Mouse (Mus musculus) Patski (cell line): ENCODE measurements around the gene Spata9. TPM values are rescaled to one million over a fixed set of nuclear protein-coding genes. Genes with fewer than 3 reads are reported as not detected.

Source experiments
- ATAC-seq: fragments of 100-300 bp; one replicate; pipeline ENCODE4 v1.8.0; 2021
- CTCF ChIA-PET: fragments of 350-600 bp; sonication (Branson Sonifier 250); formaldehyde crosslinking; loops from one replicate; lab custom pipeline; 2022; ENCODE audit warnings: inconsistent platforms; lab: Charles Lee
- POLR2A ChIA-PET: fragments of 350-600 bp; sonication (Branson Sonifier 250); formaldehyde crosslinking; loops from one replicate; lab custom pipeline; 2022; ENCODE audit warnings: antibody characterized with exemption, inconsistent platforms; lab: Charles Lee
- DNase-seq: peaks from one replicate; pipeline ENCODE4 v3.0.0-alpha.2; 2011; ENCODE audit warnings: low read depth, low spot score
- H3K27me3 ChIP-seq: fragments of 371-371 bp; one replicate; pipeline ENCODE4 v1.5.1; 2021
- CTCF ChIP-seq: fragments of 100-300 bp; IDR thresholded peaks from one replicate; pipeline ENCODE4 v1.5.1; 2021
- in situ Hi-C: fragments of 300-500 bp; cut with MboI; formaldehyde crosslinking; loops from 3 replicates; pipeline ENCODE4 v1.11.1; 2018; ENCODE audit warnings: low pct_unique_long_range_greater_than_20kb, mixed read lengths
- polyA plus RNA-seq: library from polyadenylated mRNA; unstranded; gene quantifications from one replicate; pipeline ENCODE4 v1.2.3, GENCODE M21; 2021

Gene Spata9
- polyA plus RNA-seq, 1 experiment from 2014 or later, result 1.7 TPM

DNA sequence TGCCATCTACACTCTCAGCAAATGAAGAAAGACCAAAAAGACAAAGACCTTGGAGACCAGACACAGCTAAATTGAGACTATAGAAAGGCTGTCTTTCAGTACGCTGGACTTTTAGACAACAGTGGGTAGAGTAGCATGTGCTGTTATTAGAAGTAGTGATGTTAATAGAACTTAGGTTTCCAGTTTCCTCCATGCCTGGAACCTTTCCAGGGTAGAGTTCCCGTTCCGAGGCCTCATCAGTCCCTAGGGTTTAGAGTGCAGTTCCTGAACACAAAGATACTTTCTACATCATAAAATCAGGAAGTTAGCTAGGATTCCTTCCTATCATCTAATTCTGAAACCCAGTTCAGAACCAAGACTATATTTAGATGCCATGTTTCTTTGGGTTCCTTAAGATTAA lies 57.6 kb downstream of the Spata9 start:
- in situ Hi-C loops, result loop anchor here (10.0 kb wide), 1 partner anchor 800 kb away; no protein-coding TSS in a partner anchor
- ChIA-PET CTCF (no interaction called here), POLR2A (no interaction called here)
- ATAC-seq, result no peak
- no peak for TF ChIP-seq CTCF
- no peak for DNase-seq
- H3K27me3 ChIP-seq, result no peaks in the 10 kb centered on the region

DNA sequence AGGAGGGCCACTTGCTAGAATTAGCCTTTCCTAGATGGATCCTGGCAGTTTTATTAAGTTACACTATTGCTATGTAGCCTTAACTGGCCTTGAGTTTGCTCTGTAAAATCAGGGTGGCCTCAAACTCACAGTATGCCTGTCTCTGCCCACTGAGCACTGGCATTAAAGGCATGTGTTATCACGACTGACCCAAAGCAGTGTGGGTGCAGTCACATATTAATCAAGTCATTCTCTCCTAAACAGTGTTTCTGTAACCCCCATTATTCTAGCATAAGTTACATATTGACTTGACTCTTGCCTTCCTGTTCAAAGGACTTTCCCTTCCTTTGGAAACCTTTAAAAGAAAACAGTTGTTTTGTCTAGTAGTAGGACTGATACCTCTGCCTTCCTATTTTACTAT lies 75.5 kb downstream of the Spata9 start:
- no peak for ATAC-seq
- no peak for DNase-seq
- no peaks in the 10 kb centered on the region for H3K27me3 ChIP-seq
- ChIA-PET CTCF (no interaction called here), POLR2A (no interaction called here)
- no peak for TF ChIP-seq CTCF
- in situ Hi-C loops, result no loop called here

DNA sequence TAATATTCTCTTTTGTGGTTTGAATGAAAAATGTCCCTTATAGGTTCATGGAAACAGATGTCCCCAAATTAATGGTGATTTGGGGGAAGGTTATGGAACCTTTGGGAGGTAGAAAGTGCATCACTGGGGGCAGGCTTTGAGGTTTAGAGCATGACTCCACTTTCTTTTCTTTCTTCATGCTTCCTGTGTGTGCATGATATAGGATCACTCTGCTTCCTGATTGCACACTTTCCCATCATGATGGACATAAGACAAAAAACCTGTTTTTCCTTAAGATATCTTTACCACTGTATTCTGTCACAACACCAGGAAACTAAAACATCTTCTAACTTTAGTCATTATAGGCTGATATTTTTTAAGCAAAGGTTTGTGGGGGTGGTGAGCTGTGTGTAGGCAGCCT lies 78.0 kb downstream of the Spata9 start:
- H3K27me3 ChIP-seq, result no peaks in the 10 kb centered on the region
- TF ChIP-seq CTCF, result no peak
- ChIA-PET POLR2A (no interaction called here), CTCF (no interaction called here)
- in situ Hi-C loops, result no loop called here
- no peak for ATAC-seq
- DNase-seq, result no peak

Other genes starting within 250 kb of the Spata9 start
- 123 TPM for gene Glrx, start 127.3 kb upstream of the Spata9 start, polyA plus RNA-seq
- 36.4 TPM for gene Rhobtb3, start 23.2 kb upstream of the Spata9 start, polyA plus RNA-seq
- gene Rfesd, start 51.6 kb downstream of the Spata9 start, polyA plus RNA-seq, result 19.8 TPM
- not detected for gene Gpr150, start 89.8 kb downstream of the Spata9 start, polyA plus RNA-seq
- gene Arsk, start 131.5 kb downstream of the Spata9 start, polyA plus RNA-seq, result 39.1 TPM
- gene Ttc37, start 131.6 kb downstream of the Spata9 start, polyA plus RNA-seq, result 23.8 TPM